Mouse (Mus musculus) embryonic facial prominence, embryonic 13.5 days (tissue): ENCODE data around the gene Zscan2. TPM values are rescaled to one million over a fixed set of nuclear protein-coding genes. Genes with fewer than 3 reads are reported as not detected.

ENCODE experiments used
- ATAC-seq: fragments of 200-750 bp; cut with Nextera tagmentation; 2 replicates; pipeline ENCODE4 v1.8.0; 2017; ENCODE audit warnings: low read depth; ENCODE audit not compliant: insufficient number of reproducible peaks, insufficient read depth, low FRiP score, low TSS enrichment
- H3K27ac ChIP-seq: fragments of 300-500 bp; sonication (generic); 2 replicates; pipeline ENCODE4 v1.5.1; 2015; ENCODE audit warnings: moderate library complexity, mild to moderate bottlenecking, inconsistent platforms
- H3K27me3 ChIP-seq: fragments of 300-500 bp; sonication (generic); 2 replicates; pipeline ENCODE4 v1.6.1; 2015; ENCODE audit warnings: mild to moderate bottlenecking, inconsistent platforms
- H3K36me3 ChIP-seq: fragments of 300-500 bp; sonication (generic); 2 replicates; pipeline ENCODE4 v1.6.1; 2015; ENCODE audit warnings: mild to moderate bottlenecking, inconsistent platforms
- H3K4me1 ChIP-seq: fragments of 300-500 bp; sonication (generic); 2 replicates; pipeline ENCODE4 v1.6.1; 2015; ENCODE audit warnings: inconsistent platforms
- H3K4me2 ChIP-seq: fragments of 300-500 bp; sonication (generic); 2 replicates; pipeline ENCODE4 v1.6.1; 2015; ENCODE audit warnings: moderate library complexity, mild to moderate bottlenecking, inconsistent platforms
- H3K4me3 ChIP-seq: fragments of 300-500 bp; sonication (generic); 2 replicates; pipeline ENCODE4 v1.5.1; 2015; ENCODE audit warnings: mild to moderate bottlenecking, inconsistent platforms
- H3K9ac ChIP-seq: fragments of 300-500 bp; sonication (generic); 2 replicates; pipeline ENCODE4 v1.6.1; 2015; ENCODE audit warnings: mild to moderate bottlenecking, inconsistent platforms
- H3K9me3 ChIP-seq: fragments of 300-500 bp; sonication (generic); 2 replicates; pipeline ENCODE4 v1.6.1; 2016; ENCODE audit warnings: inconsistent platforms
- WGBS: fragments of 180-500 bp; shearing (Covaris S2); methylation state at CpG from one replicate; pipeline ENCODE4 v1.1.7; 2015; ENCODE audit warnings: mixed read lengths; 5-methylcytosine and 5-hydroxymethylcytosine counted together
- polyA plus RNA-seq: library from polyadenylated mRNA; unstranded; fragments of >200 nt; fragmentation: Nextera tagmentation; extraction: Ambion mirVana; gene quantifications from 2 replicates; pipeline ENCODE4 v1.2.1, GENCODE M21; 2015

The Zscan2 gene
- polyA plus RNA-seq, 1 experiment from 2014 or later = 3.3 TPM

DNA sequence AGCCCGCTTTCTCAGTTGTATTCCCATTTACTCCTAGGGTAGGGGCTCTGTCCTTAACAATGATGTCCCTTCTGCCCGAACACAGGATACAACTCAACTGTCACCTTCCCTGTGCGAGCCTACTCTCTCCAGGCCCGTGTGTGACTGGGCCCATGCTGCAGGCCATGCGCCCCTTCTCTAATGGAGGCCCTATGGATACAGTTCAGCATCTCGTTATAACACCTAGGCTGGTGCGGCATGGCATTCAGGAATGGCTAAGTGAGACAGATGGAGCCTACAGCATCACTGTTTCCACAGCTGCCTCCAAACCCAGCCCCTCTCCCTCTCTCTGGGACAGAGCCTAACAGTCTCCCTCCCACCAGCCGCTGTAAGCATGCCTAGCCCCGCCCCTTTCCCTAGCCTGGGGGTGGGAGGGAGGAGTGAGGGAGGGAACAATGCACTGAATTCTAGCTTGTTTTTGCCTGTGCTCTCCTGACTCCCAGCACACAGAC, 28.3 kb downstream of the Zscan2 start:
- H3K4me2 ChIP-seq = peak overlapping the region; percentile 16
- 36% methylated on average over 9 of the region's 9 CpGs for WGBS
- peak; percentile 77 for ATAC-seq

GRCm38 (mm10) chr7:80889841-80890241, 29.1 kb downstream of the Zscan2 start:
- Histone ChIP-seq H3K36me3 (peaks cover 56% of the 10 kb centered on the region), H3K9ac (peak overlapping the region; percentile 55), H3K4me2 (peak overlapping the region; percentile 16), H3K27ac (peak overlapping the region; percentile 86), H3K4me1 (peaks cover 13% of the 10 kb centered on the region), H3K4me3 (no peak overlapping the region), H3K27me3 (no peaks in the 10 kb centered on the region), H3K9me3 (no peaks in the 10 kb centered on the region)
- no peak for ATAC-seq
- WGBS = 69% methylated on average over 13 of the region's 13 CpGs

More for the DNA sequence above, 28.3 kb downstream of the Zscan2 start:
- no peaks in the 10 kb centered on the region for H3K9me3 ChIP-seq
- peak overlapping the region; percentile 55; the same call in 1 of the 2 replicates for H3K9ac ChIP-seq
- H3K4me1 ChIP-seq = peaks cover 13% of the 10 kb centered on the region
- H3K36me3 ChIP-seq = peaks cover 48% of the 10 kb centered on the region
- H3K4me3 ChIP-seq = no peak overlapping the region
- no peaks in the 10 kb centered on the region for H3K27me3 ChIP-seq
- peak overlapping the region; percentile 86 for H3K27ac ChIP-seq

DNA sequence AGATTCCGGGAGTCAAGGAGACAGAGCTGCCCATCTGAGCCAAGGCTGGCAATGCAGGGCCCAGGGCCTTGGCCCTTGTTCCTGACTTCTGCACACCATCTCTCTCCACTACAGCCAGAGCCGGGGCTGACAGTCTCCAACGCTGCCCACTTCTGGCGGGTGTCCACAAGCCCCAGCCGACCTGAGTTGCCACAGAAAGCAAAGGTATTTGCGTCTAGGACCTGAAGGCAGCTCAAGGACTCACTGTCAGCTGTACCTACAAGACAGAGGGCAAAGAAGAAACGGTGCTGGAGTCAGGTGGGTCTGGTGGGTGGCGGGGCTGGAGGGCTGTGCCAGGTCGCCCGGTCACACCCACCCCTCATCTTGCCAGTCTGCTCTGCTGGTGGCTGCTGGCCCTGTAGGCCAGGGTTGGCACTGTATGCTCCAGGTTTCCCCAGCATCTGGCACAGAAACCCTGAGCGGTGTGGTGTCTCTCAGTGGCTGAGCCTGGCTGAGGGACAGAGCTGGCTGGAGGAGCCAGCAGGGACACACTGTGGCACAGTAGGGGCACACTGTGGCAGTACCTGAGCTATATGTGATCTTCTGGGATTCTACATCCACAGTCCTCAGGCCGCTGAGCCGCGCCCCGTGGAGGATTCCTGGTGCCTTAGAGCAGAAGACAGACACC, 32.5 kb downstream of the Zscan2 start:
- ATAC-seq = no peak
- 0 out of 2 replicates have a peak overlapping the region, but pooled peaks have one; percentile 27 for H3K9ac ChIP-seq
- H3K9me3 ChIP-seq = no peaks in the 10 kb centered on the region
- no peak overlapping the region for H3K4me3 ChIP-seq
- peaks cover 84% of the 10 kb centered on the region for H3K36me3 ChIP-seq
- H3K27ac ChIP-seq = no peak overlapping the region
- no peak overlapping the region for H3K4me2 ChIP-seq
- peaks cover 13% of the 10 kb centered on the region for H3K4me1 ChIP-seq
- WGBS = 95% methylated on average over 15 of the region's 15 CpGs
- no peaks in the 10 kb centered on the region for H3K27me3 ChIP-seq

DNA sequence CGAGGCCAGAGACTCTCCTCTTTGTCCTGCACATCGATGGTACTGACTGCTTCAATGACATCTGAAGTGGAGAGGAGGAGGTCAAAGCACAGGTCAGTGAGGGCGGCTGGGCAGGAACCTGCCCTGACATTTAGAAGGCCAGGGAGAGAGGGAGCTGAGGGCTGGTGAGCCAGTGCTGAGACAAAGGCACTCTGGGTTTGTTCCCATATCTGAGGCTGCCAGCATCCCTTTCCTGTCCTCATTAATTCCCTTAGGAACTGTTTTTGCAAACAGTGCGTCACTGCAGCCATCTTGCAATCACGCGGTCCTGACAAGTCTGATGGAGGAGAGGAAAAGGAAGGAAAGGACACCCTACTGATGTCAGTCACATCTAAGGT, 33.0 kb downstream of the Zscan2 start:
- Histone ChIP-seq H3K27me3 (no peaks in the 10 kb centered on the region), H3K36me3 (peaks cover 84% of the 10 kb centered on the region), H3K27ac (no peak overlapping the region), H3K4me2 (no peak overlapping the region), H3K4me3 (no peak overlapping the region), H3K9me3 (no peaks in the 10 kb centered on the region), H3K9ac (0 out of 2 replicates have a peak overlapping the region, but pooled peaks have one; percentile 27), H3K4me1 (peaks cover 12% of the 10 kb centered on the region)
- 87% methylated on average over 6 of the region's 6 CpGs for WGBS
- ATAC-seq = no peak

- no peaks in the 10 kb centered on the region for H3K9me3 ChIP-seq
- no peaks in the 10 kb centered on the region for H3K27me3 ChIP-seq
- peaks cover 87% of the 10 kb centered on the region for H3K36me3 ChIP-seq
- ATAC-seq = no peak
- 85% methylated on average over 7 of the region's 7 CpGs for WGBS
- peaks cover 8% of the 10 kb centered on the region for H3K4me1 ChIP-seq
- H3K9ac ChIP-seq = no peak overlapping the region
- no peak overlapping the region for H3K27ac ChIP-seq
- H3K4me2 ChIP-seq = no peak overlapping the region
- no peak overlapping the region for H3K4me3 ChIP-seq
Observed at GRCm38 (mm10) chr7:80894196-80894595, 33.5 kb downstream of the Zscan2 start.

DNA sequence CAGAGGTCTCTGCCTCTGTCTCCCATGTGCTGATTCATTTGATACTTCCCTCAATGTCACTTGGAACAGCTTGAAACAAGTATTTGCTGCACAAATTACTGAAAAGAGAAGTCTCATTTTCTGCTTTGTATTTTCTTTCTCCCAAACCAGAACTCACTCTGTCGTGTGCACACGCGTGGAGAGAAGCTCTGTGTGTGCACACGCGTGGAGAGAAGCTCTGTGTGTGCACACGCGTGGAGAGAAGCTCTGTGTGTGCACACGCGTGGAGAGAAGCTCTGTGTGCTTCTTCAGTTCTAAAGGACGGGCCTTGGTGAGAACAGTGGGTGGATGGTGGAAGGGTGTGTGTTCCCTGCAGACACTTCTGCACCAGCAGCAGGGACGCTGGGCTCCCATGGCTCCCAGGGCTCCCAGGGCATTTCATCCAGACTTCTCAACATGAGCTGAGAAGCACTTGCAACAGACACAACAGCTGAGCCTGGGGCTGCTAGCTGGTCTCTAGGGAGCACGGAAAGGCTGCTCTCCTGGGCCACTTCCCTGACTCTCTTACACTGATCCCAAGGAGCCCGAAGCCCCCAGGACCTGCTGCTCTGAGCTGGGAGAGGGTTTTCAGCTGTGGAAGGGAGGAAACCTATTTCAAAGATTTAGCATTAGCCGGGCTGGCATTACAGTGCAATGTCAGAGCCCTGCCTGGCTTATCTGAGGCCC, 34.2 kb downstream of the Zscan2 start:
- H3K9me3 ChIP-seq = no peaks in the 10 kb centered on the region
- no peak overlapping the region for H3K27ac ChIP-seq
- no peak for ATAC-seq
- peaks cover under 1% of the 10 kb centered on the region; the same call in 1 of the 2 replicates for H3K4me1 ChIP-seq
- H3K27me3 ChIP-seq = no peaks in the 10 kb centered on the region
- 90% methylated on average over 14 of the region's 14 CpGs for WGBS
- no peak overlapping the region for H3K4me3 ChIP-seq
- H3K36me3 ChIP-seq = peaks cover 82% of the 10 kb centered on the region
- no peak overlapping the region; the same call in 1 of the 2 replicates for H3K9ac ChIP-seq
- no peak overlapping the region for H3K4me2 ChIP-seq

DNA sequence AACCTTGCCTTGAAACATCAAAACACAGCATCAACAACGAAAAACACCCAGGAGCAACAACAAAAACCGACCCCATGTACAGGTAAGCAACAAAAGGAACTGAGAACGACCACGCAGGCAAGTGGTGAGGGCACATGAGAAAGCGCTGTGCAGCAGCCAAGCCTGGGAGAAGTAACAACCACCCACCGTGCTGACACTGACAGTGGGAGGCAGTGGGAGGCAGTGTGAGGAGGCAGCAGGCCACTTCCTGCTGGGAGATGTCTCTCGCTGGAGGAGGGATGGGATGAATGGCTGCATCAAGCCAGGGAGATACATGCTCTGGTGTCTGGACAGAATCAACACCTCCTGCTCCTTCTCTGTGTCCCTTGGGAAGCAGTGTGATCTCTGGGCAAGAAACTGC, 36.4 kb downstream of the Zscan2 start:
- H3K4me2 ChIP-seq = no peak overlapping the region
- H3K36me3 ChIP-seq = peaks cover 62% of the 10 kb centered on the region
- H3K4me1 ChIP-seq = peaks cover 11% of the 10 kb centered on the region
- no peaks in the 10 kb centered on the region for H3K9me3 ChIP-seq
- no peak overlapping the region for H3K27ac ChIP-seq
- no peaks in the 10 kb centered on the region for H3K27me3 ChIP-seq
- no peak overlapping the region for H3K9ac ChIP-seq
- no peak overlapping the region for H3K4me3 ChIP-seq
- ATAC-seq = no peak
- 90% methylated on average over 7 of the region's 7 CpGs for WGBS

DNA sequence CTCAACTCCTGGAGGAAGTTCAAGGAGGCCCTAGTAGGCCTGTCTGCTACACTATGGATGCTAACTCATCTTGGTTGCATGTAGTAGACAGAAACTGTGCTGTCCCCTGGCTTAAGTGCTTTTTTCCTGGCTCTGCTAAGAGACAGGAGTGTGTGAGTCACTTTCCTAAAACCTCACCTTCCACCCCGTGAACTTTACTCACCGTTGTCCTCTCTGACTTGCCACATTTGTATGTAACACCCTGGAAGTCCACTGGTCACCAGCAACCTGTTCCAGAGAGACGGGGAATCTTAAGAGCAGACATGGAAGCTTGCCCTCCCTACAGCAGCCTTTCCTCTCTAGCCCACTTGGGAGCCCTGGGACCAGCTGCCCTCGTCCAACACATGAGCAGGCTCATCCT, 37.0 kb downstream of the Zscan2 start:
- Histone ChIP-seq H3K9ac (no peak overlapping the region), H3K4me2 (no peak overlapping the region), H3K27me3 (no peaks in the 10 kb centered on the region), H3K27ac (no peak overlapping the region), H3K9me3 (no peaks in the 10 kb centered on the region), H3K4me1 (peaks cover 11% of the 10 kb centered on the region), H3K36me3 (peaks cover 56% of the 10 kb centered on the region), H3K4me3 (no peak overlapping the region)
- no peak for ATAC-seq
- WGBS = 92% methylated on average over 4 of the region's 4 CpGs

DNA sequence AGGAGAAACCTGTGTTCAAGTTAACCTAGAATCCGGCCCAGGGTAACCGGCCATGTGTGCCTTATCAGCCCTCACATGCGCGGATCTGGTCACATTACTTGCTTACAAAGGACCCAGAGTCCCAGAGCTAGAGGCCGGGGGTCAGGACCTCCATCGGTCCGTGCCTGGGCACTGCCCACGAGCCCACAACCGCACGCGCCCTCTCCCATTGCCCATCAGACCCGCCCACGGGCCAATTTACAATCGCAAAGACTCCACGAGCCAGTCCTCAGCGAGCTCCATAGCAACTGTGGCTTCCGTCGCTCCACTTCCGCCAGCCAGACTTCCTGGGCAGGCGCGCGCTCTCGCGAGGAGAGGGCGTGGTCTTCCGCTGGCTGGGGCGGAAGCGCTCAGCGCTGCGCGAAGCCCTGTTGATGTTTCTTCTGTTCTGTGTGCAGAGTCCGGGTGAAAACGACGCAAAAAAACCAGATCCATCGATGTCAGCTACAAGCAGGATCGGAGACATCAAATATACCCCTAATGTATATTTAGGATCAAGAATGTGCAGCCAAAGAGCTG, 40.3 kb downstream of the Zscan2 start, which contains the start of gene Wdr73:
Wdr73 (minus strand) TSS at position 326 of the 558 bp plus-strand sequence.
- no peaks in the 10 kb centered on the region for H3K9me3 ChIP-seq
- H3K27ac ChIP-seq = peak within 1 kb of the TSS; percentile 78
- H3K4me2 ChIP-seq = peak within 1 kb of the TSS; percentile 90
- peak within 1 kb of the TSS; percentile 83 for H3K9ac ChIP-seq
- peak; percentile 81 for ATAC-seq
- peaks cover 24% of the 10 kb centered on the region for H3K4me1 ChIP-seq
- peaks cover 32% of the 10 kb centered on the region for H3K36me3 ChIP-seq
- peak within 1 kb of the TSS; percentile 82 for H3K4me3 ChIP-seq
- under 1% methylated on average over 36 of the region's 36 CpGs for WGBS
- no peaks in the 10 kb centered on the region for H3K27me3 ChIP-seq

DNA sequence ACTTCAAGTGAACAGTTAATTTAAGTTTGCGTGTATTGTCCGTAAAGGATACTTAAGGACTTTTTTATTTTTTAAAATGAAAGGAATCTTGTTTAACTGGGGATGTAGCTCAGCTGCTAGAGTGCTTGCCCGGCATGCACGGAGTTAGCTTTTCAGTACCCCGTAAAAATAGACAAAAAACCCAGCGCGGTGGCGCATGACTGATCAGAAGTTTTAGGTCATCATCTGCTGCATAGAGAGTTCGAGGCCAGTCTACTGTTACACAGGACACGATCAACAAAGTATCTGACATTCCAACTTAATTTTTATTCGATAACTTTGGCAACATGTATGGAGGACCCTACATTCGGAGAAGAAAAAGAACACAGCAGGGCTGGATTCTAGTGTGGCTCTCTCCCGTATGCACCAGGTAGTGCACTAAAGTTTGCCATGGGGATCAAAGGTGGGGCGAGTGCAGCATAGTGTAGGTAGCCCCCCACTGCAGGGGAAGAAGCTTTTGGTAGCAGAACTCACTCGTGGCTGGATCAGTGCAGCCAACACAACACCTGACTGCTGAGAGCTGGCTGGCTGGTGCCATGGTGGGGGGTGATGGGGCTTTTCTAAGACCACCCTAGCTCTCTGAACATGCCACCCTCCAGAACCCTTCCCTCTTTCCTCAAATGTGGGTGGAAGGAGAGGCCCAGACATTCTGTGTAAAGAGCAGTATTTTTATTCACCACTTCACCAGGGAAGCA, 41.0 kb downstream of the Zscan2 start:
- H3K27ac ChIP-seq = peak overlapping the region; percentile 78
- ATAC-seq = no peak

More for the DNA sequence above, 41.0 kb downstream of the Zscan2 start:
- WGBS = 31% methylated on average over 15 of the region's 15 CpGs
- Histone ChIP-seq H3K4me1 (peaks cover 24% of the 10 kb centered on the region), H3K9me3 (no peaks in the 10 kb centered on the region), H3K27me3 (no peaks in the 10 kb centered on the region), H3K4me2 (peak overlapping the region; percentile 90), H3K36me3 (peaks cover 29% of the 10 kb centered on the region), H3K4me3 (peak overlapping the region; percentile 82), H3K9ac (peak overlapping the region; percentile 83)
